Mouse (Mus musculus): ENCODE measurements at regions not wholly inside any gene's neighbourhood (a gene's known extent, or its start where the extent isn't known, plus 50 kb on each side); places are given as distances from the start of the nearest gene placed in this dataset.

DNA sequence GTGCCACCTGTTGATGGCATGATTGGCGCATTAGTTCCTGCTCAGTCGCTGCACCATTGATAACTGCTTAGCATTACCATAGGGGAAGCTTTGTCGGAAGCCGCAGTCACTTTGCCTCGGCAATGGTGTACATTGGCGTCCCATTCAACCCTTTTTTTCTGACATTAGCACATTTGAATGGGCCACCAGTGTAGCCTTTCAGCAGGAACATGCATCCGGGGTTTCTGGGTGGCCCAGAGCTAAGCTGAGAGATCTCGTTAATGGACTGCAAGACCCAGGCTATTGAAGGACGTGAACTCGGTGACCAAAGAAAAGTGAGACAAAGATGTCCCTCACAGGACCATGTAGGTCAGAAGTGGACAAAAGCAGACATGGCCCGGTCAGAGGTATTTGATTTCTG is 97.3 kb downstream of the Brms1l start:
- TF ChIP-seq CTCF (IDR thresholded peaks at IDR 0.05; ENCODE audit: low read depth): no peak
- no peak for TF ChIP-seq EP300 (IDR thresholded peaks at IDR 0.05; ENCODE audit: low read depth)
